Mouse (Mus musculus) embryonic facial prominence, embryonic 11.5 days (tissue): ENCODE data around the gene Ube2i. TPM values are rescaled to one million over a fixed set of nuclear protein-coding genes. Genes with fewer than 3 reads are reported as not detected.

ENCODE experiments used
- ATAC-seq: fragments of 200-750 bp; cut with Nextera tagmentation; replicated peaks from 2 replicates; pipeline ENCODE4 v1.8.0; 2017; ENCODE audit warnings: low read depth; ENCODE audit not compliant: insufficient number of reproducible peaks, low FRiP score, low TSS enrichment
- DNase-seq: peaks from one replicate; pipeline ENCODE4 v3.0.0-alpha.2; 2015; ENCODE audit warnings: low spot score
- H3K27ac ChIP-seq: fragments of 300-500 bp; sonication (generic); replicated peaks from 2 replicates; pipeline ENCODE4 v1.5.1; 2014; ENCODE audit warnings: mild to moderate bottlenecking, low read depth, low read length, control low read depth
- H3K27me3 ChIP-seq: fragments of 300-500 bp; sonication (generic); 2 replicates; pipeline ENCODE4 v1.6.1; 2014; ENCODE audit warnings: mild to moderate bottlenecking, low read length, moderate library complexity, mixed read lengths; ENCODE audit not compliant: control insufficient read depth, insufficient read depth
- H3K36me3 ChIP-seq: fragments of 300-500 bp; sonication (generic); replicated peaks from 2 replicates; pipeline ENCODE4 v1.6.1; 2014; ENCODE audit warnings: low read depth, mild to moderate bottlenecking, low read length, moderate library complexity, mixed read lengths; ENCODE audit not compliant: control insufficient read depth, insufficient read depth
- H3K4me1 ChIP-seq: fragments of 300-500 bp; sonication (generic); 2 replicates; pipeline ENCODE4 v1.6.1; 2014; ENCODE audit warnings: low read length, mixed read lengths; ENCODE audit not compliant: control insufficient read depth, insufficient read depth
- H3K4me2 ChIP-seq: fragments of 300-500 bp; sonication (generic); 2 replicates; pipeline ENCODE4 v1.6.1; 2014; ENCODE audit warnings: low read depth, mild to moderate bottlenecking, control low read depth, low read length, moderate library complexity
- H3K4me3 ChIP-seq: fragments of 300-500 bp; sonication (generic); 2 replicates; pipeline ENCODE4 v1.5.1; 2014; ENCODE audit warnings: low read depth, low read length, control low read depth
- H3K9ac ChIP-seq: fragments of 300-500 bp; sonication (generic); replicated peaks from 2 replicates; pipeline ENCODE4 v1.6.1; 2014; ENCODE audit warnings: mild to moderate bottlenecking, control low read depth, low read length
- H3K9me3 ChIP-seq: fragments of 300-500 bp; sonication (generic); replicated peaks from 2 replicates; pipeline ENCODE4 v1.6.1; 2016; ENCODE audit warnings: mild to moderate bottlenecking, low read length, inconsistent platforms, mixed read lengths; ENCODE audit not compliant: control insufficient read depth
- WGBS: fragments of 180-500 bp; shearing (Covaris S2); extraction: QIAGEN DNeasy Blood & Tissue Kit; methylation state at CpG from one replicate; pipeline ENCODE4 v1.1.7; 2014; 5-methylcytosine and 5-hydroxymethylcytosine counted together
- polyA plus RNA-seq: library from polyadenylated mRNA; unstranded; fragments of >200 nt; fragmentation: Nextera tagmentation; extraction: Ambion mirVana; gene quantifications from 2 replicates; pipeline ENCODE4 v1.2.1, GENCODE M21; 2014

Ube2i gene
- polyA plus RNA-seq, 1 experiment from 2014 or later = 923 TPM

DNA sequence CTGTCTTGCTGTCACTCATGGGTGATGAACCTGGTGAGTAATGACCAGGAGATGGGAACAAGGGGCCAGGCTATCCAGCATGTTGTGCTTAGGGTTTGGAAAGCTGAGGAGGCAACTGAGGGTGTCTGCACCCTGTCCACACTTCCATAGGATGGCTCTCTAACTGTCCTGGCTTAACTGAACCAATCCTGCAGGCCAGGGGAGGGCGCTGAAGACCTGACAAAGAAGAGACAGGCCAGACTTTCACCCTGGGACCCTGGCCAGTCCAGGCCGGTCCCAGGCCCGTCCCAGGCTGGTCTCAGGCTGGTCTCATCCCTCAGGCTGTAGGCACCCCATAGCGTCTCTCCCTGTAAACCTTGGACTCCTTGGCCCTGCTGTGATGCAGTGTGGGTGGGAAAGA, 16.0 kb upstream of the Ube2i start:
- H3K27me3 ChIP-seq = no peaks in the 10 kb centered on the region
- DNase-seq (no peak), ATAC-seq (no peak)
- H3K4me3 ChIP-seq = no peak overlapping the region
- no peaks in the 10 kb centered on the region for H3K4me1 ChIP-seq
- H3K27ac ChIP-seq = no peak overlapping the region
- WGBS = 12% methylated on average over 4 of the region's 4 CpGs
- no peaks in the 10 kb centered on the region for H3K9me3 ChIP-seq
- H3K36me3 ChIP-seq = no peaks in the 10 kb centered on the region
- H3K4me2 ChIP-seq = no peak overlapping the region
- no peak overlapping the region for H3K9ac ChIP-seq

DNA sequence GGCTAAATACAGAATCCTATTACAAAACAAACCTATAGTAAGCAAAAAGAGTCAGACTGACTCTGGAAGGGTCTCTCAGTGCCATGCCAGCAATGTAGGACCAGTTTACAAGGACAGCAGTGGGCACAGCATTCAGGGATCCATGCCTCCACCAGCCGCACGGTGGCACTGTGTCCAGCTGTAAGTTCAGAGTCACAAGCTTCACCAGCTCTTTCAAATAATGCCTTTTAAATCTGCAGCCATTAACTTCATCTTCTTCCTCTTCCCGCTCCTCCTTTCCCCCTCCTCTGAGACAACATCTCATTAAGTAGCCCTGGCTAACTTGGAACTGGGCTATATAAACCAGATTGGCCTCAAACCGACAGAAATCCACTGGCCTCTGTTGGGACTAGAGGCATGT, 14.4 kb upstream of the Ube2i start:
- Histone ChIP-seq H3K9me3 (no peaks in the 10 kb centered on the region), H3K36me3 (no peaks in the 10 kb centered on the region), H3K27ac (no peak overlapping the region), H3K27me3 (no peaks in the 10 kb centered on the region), H3K4me3 (no peak overlapping the region), H3K4me2 (no peak overlapping the region), H3K4me1 (no peaks in the 10 kb centered on the region), H3K9ac (no peak overlapping the region)
- ATAC-seq (no peak), DNase-seq (peak; percentile 67)
- 23% methylated on average over 4 of the region's 4 CpGs for WGBS

DNA sequence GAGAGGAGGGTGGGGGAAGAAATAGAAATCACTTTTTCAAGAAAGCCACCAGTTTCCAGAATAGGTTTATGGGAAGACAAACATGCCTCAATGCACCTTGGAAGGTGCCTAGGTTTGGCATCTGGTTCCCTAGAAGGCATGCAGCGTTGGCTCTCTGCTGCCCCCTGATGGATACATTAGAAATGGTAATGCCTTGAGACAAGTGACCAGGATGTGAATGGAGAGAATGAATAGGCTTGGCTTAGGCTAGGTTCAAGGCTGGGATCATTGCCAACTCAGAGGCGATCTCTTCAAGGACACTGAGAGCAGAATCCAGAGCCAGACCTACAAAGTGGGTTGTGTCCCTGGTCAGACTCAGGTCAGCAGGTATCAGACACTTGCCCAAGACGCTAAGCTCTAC, 10.6 kb upstream of the Ube2i start:
- H3K27ac ChIP-seq = no peak overlapping the region
- peak; percentile 85 for DNase-seq
- H3K9ac ChIP-seq = no peak overlapping the region
- 17% methylated on average over 3 of the region's 3 CpGs for WGBS
- no peaks in the 10 kb centered on the region for H3K36me3 ChIP-seq
- H3K4me2 ChIP-seq = no peak overlapping the region
- no peaks in the 10 kb centered on the region for H3K27me3 ChIP-seq
- no peak overlapping the region for H3K4me3 ChIP-seq
- no peak for ATAC-seq
- no peaks in the 10 kb centered on the region for H3K9me3 ChIP-seq
- H3K4me1 ChIP-seq = no peaks in the 10 kb centered on the region

DNA sequence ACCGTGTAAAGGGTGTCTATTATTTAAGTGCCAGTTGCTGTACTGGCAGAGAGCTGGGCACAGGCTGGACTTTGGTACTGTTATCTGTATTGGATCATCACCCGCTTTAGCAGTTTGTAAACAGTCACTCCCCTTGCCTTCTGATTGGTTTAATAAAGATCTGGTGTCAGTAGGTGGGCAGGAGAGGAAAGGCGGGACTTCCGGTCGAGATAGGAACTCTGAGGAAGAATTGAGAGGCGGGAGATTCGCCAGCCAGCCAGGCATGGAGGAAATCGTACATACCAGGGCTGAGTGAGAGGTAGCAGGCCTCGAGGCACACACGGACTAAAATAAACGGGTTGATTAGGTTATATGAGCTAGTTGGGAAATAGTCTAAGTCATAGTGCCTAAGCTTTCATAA, 7.7 kb upstream of the Ube2i start:
- H3K9ac ChIP-seq = no peak overlapping the region
- H3K9me3 ChIP-seq = no peaks in the 10 kb centered on the region
- H3K27me3 ChIP-seq = no peaks in the 10 kb centered on the region
- no peak for DNase-seq
- 38% methylated on average over 11 of the region's 11 CpGs for WGBS
- H3K4me3 ChIP-seq = no peak overlapping the region
- no peak for ATAC-seq
- no peaks in the 10 kb centered on the region for H3K36me3 ChIP-seq
- H3K27ac ChIP-seq = no peak overlapping the region
- H3K4me1 ChIP-seq = no peaks in the 10 kb centered on the region
- no peak overlapping the region for H3K4me2 ChIP-seq

DNA sequence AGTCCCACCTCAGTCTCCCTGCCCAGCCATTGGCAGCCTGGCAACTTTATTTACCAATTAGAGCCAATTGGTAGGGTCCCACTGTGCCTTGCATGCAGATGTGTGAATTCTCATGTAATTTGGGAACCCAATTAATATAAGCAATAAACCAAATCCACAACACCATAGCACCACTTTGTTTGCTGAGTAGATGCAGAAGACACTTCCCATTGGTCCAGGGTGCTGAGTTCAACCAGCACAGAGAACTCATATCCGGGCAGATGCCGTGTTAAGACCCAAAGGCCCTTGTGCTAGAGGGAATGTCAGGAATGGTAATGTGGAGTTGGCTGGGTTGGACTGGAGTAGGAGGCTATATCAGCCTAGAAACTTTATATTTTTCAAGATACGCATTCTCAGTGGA, 1.4 kb upstream of the Ube2i start:
- Histone ChIP-seq H3K27ac (no peak overlapping the region), H3K4me2 (no peak overlapping the region), H3K9ac (no peak overlapping the region), H3K27me3 (no peaks in the 10 kb centered on the region), H3K36me3 (no peaks in the 10 kb centered on the region), H3K4me1 (peaks cover 6% of the 10 kb centered on the region; the same call in 1 of the 2 replicates), H3K4me3 (no peak overlapping the region), H3K9me3 (no peaks in the 10 kb centered on the region)
- no peak for DNase-seq
- WGBS = 93% methylated on average over 3 of the region's 3 CpGs
- no peak for ATAC-seq

DNA sequence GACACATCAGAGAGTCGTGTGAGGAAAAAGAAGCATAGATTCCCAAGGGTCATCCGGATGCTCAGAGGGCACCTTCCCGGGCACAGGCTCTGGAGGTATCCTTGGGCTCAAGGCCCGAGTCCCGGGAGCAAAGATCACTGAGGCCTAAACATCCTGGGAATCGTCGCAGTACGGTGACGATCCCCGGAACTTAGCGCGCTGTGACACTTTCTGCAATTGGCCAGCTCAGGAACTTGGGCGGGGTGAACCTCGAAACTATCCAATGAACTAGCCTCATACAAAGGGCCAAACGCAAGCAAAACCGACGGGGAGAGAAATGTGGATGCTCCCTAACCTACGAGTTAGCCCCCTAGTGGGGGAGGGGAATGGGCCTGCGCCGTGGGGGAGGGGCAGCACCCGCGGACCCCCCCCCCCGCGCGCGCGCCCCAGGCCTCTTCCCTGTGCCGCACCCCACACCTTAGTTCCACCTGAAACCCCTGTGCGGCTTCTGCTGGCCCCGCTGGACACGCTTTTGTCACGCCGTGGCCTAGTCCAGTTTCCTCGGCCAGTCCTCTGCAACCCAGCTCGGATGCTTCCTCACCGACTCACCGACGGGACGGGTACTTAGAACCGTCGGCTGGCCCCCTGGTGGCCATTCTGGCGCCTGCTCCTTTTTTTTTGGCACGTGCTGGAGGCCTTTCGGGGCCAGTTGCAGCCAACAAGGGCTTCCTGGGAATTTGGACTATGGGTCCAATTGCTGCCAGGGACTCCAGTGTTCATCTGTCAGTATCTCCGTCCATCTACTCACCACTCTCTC, 518 bp downstream of the Ube2i start:
- under 1% methylated on average over 39 of the region's 45 CpGs for WGBS
- peak overlapping the region; percentile 100 for H3K9ac ChIP-seq
- no peaks in the 10 kb centered on the region for H3K9me3 ChIP-seq
- H3K4me1 ChIP-seq = peaks cover 6% of the 10 kb centered on the region
- H3K4me3 ChIP-seq = peak overlapping the region; percentile 99
- peak overlapping the region; percentile 96 for H3K27ac ChIP-seq
- peak; percentile 84 for ATAC-seq
- H3K4me2 ChIP-seq = peak overlapping the region; percentile 37
- DNase-seq = peak; percentile 96
- H3K36me3 ChIP-seq = peaks cover 2% of the 10 kb centered on the region
- H3K27me3 ChIP-seq = no peaks in the 10 kb centered on the region

DNA sequence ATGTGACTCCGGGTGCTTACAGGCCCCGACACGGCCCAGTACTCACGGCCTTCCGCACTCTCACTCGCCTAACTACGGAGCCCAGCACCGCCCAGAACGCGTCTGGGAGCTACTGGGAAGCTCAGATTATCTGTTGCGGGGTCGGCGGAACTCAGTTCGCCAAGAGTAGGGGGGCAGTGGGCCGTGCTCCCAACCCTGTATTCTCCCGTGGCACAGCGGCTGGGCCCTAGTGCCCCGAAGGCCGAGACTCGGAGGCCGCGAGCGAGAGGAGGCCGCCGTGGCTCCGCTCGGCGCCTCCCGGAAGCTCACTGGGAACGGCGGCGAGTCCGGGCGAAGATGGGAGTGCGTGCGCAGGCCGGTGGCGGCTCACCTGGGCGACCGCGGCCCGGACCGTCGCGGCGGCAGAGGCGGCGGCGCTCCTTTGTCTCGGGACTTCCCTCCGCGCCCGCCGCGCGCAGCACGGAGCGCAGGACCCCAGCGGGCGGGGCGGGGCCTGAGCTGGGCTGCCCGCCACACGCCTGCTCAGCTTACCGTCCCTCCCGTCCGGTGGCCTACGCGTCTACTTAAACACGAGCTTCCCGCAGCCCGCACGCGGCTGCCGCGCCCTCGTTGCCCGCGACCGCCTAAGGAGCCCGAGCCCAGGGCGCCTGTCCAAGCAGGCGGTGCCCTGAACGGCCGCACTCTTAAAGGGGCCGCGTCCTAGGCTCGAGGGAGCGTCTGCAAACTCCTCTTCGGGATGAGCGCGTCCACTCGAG, 1.3 kb downstream of the Ube2i start:
- Histone ChIP-seq H3K9me3 (no peaks in the 10 kb centered on the region), H3K27me3 (no peaks in the 10 kb centered on the region), H3K9ac (peak overlapping the region; percentile 100), H3K27ac (peak overlapping the region; percentile 96), H3K4me3 (peak overlapping the region; percentile 99), H3K36me3 (peaks cover 5% of the 10 kb centered on the region), H3K4me2 (peak overlapping the region; percentile 94), H3K4me1 (peaks cover 6% of the 10 kb centered on the region)
- under 1% methylated on average over 86 of the region's 92 CpGs for WGBS
- DNase-seq (peak; percentile 91), ATAC-seq (peak; percentile 90)

DNA sequence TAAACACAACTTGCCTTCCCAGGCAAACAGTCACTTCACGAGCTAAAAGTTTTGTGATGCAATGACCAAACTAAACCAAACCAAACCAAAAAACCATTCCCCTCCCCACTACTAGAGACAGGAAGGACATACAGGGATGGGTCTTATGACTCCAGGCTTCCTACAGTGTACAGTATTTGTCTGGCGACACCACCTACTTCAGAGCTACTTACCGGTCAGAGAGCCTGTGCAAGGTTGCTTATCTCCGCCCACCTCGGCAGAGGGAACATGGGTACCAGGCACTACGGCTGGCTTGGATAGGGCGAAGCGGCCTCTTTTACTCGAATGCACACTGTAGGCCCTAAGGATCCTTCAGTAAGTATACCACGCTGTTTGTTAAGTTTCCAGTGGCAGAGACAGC, 2.1 kb downstream of the Ube2i start:
- no peaks in the 10 kb centered on the region for H3K27me3 ChIP-seq
- peak overlapping the region; percentile 100 for H3K9ac ChIP-seq
- DNase-seq = peak; percentile 40

More for the DNA sequence above, 2.1 kb downstream of the Ube2i start:
- H3K4me3 ChIP-seq = peak overlapping the region; percentile 99
- peak overlapping the region; percentile 96 for H3K27ac ChIP-seq
- peaks cover 7% of the 10 kb centered on the region for H3K36me3 ChIP-seq
- H3K4me2 ChIP-seq = peak overlapping the region; percentile 94
- ATAC-seq = no peak
- WGBS = 0% methylated on average over 10 of the region's 10 CpGs
- no peaks in the 10 kb centered on the region for H3K9me3 ChIP-seq
- peaks cover 6% of the 10 kb centered on the region for H3K4me1 ChIP-seq
